Mouse (Mus musculus) kidney, adult 2 months (tissue): ENCODE data around the gene Fdx1. TPM values are rescaled to one million over a fixed set of nuclear protein-coding genes. Genes with fewer than 3 reads are reported as not detected.
A peak's percentile ranks its signal among the peaks of the same experiment; 100 is the strongest.

Source experiments
- DNase-seq: peaks from one replicate; pipeline ENCODE4 v3.0.0; 2021
- H3K27ac ChIP-seq: fragments of 200-500 bp; 2 replicates; pipeline ENCODE4 v1.5.1; 2012; ENCODE audit warnings: low read depth, low read length, control low read depth, inconsistent platforms; ENCODE audit not compliant: insufficient read depth
- H3K27me3 ChIP-seq: fragments of 200-500 bp; replicated peaks from 2 replicates; pipeline ENCODE4 v1.6.1; 2012; ENCODE audit warnings: mild to moderate bottlenecking, moderate library complexity, low read length, inconsistent platforms; ENCODE audit not compliant: control insufficient read depth, insufficient read depth
- H3K36me3 ChIP-seq: fragments of 200-500 bp; 2 replicates; pipeline ENCODE4 v1.6.1; 2012; ENCODE audit warnings: mild to moderate bottlenecking, moderate library complexity, low read length, inconsistent platforms; ENCODE audit not compliant: control insufficient read depth, insufficient read depth
- H3K4me1 ChIP-seq: fragments of 200-500 bp; 2 replicates; pipeline ENCODE4 v1.6.1; 2011; ENCODE audit warnings: low read length; ENCODE audit not compliant: control insufficient read depth, insufficient read depth
- H3K4me3 ChIP-seq: fragments of 200-500 bp; 2 replicates; pipeline ENCODE4 v1.5.1; 2011; ENCODE audit warnings: mild to moderate bottlenecking, low read depth, low read length, control low read depth; ENCODE audit not compliant: insufficient read depth
- CTCF ChIP-seq: fragments of 200-500 bp; conservative IDR thresholded peaks from 2 replicates; pipeline ENCODE4 v1.5.1; 2011; ENCODE audit warnings: low read depth, mild to moderate bottlenecking, control low read depth, low read length, moderate library complexity, mixed read lengths; ENCODE audit not compliant: insufficient read depth, insufficient read length
- POLR2A ChIP-seq: fragments of 200-500 bp; IDR thresholded peaks from one replicate; pipeline ENCODE4 v1.6.1; 2011; ENCODE audit warnings: low read depth, low read length, control low read depth
- WGBS: fragments of 180-500 bp; shearing (Covaris S2); methylation state at CpG from one replicate; pipeline ENCODE4 v1.1.7; 2018; 5-methylcytosine and 5-hydroxymethylcytosine counted together
- polyA plus RNA-seq: library from polyadenylated mRNA; depleted of rRNA; stranded (reverse); fragments of >200 nt; gene quantifications from 2 replicates; pipeline ENCODE4 v1.2.3, GENCODE M21; 2012

Gene Fdx1
- polyA plus RNA-seq, 1 experiment, result 156 TPM

- DNase-seq, result no peak
- no peak overlapping the region for H3K4me3 ChIP-seq
- H3K27ac ChIP-seq, result no peak overlapping the region
- WGBS, result 93% methylated on average over 8 of the region's 8 CpGs
- no peak for TF ChIP-seq CTCF
- no peak for TF ChIP-seq POLR2A
- H3K36me3 ChIP-seq, result no peaks in the 10 kb centered on the region
- no peaks in the 10 kb centered on the region for H3K4me1 ChIP-seq
- no peaks in the 10 kb centered on the region for H3K27me3 ChIP-seq
Observed at GRCm38 (mm10) chr9:51926629-51927028, 36.7 kb downstream of the Fdx1 start.

DNA sequence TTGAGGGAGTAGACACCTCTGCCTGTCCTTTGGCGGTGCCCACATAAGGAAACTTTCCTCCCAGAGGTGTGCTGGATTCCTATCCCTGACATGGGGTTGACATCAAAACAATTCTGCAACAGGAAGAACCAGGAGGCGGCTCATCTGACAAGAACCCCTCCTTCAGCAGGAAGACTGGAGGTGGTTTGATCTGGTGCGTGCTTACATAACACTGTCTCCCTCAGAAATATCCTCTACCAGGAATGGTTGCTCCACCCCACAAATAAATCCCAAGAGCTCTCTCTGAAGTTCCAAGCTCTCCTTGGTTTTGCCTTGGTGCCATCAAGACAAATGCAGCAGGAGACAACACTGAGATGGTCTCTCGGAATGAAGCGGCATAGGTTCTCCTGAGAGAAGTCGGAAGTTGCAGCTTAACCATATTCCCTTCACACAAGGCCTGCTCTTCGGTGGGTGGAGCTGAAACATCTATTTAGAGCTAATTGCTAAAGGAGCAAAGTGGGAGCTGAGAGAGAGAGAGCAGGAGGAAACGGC, 38.7 kb downstream of the Fdx1 start:
- H3K27me3 ChIP-seq, result no peaks in the 10 kb centered on the region
- H3K4me3 ChIP-seq, result no peak overlapping the region
- WGBS, result 74% methylated on average over 8 of the region's 8 CpGs
- no peak overlapping the region for H3K27ac ChIP-seq
- TF ChIP-seq POLR2A, result no peak
- H3K4me1 ChIP-seq, result no peaks in the 10 kb centered on the region
- no peaks in the 10 kb centered on the region for H3K36me3 ChIP-seq
- no peak for DNase-seq

- TF ChIP-seq CTCF, result no peak
- TF ChIP-seq POLR2A, result no peak
Observed at GRCm38 (mm10) chr9:51922756-51923155, 40.6 kb downstream of the Fdx1 start.

DNA sequence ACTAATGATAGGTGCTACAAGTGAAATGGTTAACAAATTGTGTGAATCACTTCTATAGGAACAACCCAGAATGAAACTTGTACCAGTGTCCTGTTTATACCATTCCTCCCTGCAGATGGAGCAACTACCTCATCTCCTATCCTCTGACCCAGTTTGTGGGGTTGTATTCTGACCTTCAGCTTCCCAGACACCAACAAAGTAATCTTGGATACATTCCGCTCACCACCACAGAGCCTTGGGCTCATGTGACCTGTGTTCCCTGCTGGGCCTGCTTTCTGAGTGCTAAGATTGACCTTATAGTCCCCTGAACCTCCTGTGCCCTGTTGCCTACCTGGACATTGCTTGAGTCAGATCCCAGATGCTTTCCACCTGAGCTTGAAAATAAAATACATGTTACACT, 47.8 kb downstream of the Fdx1 start:
- H3K27me3 ChIP-seq, result no peaks in the 10 kb centered on the region

More at GRCm38 (mm10) chr9:51922756-51923155, 40.6 kb downstream of the Fdx1 start:
- H3K4me3 ChIP-seq, result no peak overlapping the region
- no peaks in the 10 kb centered on the region for H3K4me1 ChIP-seq
- DNase-seq, result no peak
- 80% methylated on average over 2 of the region's 2 CpGs for WGBS
- no peaks in the 10 kb centered on the region for H3K27me3 ChIP-seq
- H3K27ac ChIP-seq, result no peak overlapping the region
- H3K36me3 ChIP-seq, result no peaks in the 10 kb centered on the region

DNA sequence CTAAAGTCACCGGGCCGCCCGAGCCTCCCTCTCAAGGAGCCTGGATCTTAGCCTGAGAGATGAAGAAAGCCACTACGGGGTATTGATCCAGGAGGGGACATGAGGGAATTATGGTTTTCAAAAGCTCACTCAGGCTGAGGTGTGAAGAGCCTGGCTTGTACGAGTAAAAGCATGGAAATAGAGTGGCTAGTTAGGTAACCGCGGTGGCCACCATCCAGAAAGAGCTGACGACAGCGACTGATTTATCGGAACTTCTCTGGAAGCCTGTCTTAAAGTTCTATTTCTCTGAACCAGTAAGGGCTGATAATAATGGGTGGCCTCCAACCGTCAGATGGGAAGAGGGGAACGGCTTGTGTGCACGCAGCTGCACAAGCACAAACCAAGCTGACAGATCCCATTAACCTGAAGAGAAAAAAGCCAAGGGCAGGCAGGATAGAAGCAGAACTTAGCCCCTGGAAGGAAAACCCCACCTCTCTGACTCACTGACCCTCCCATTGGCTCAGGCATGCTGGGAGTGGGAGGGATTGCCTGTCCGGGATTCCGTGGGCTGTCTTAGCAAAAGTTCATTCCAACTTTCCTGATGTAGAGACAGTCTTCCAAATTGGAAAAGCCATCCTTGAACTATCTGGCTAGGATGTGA, 48.8 kb downstream of the Fdx1 start:
- H3K4me1 ChIP-seq, result no peaks in the 10 kb centered on the region
- WGBS, result 75% methylated on average over 15 of the region's 15 CpGs
- DNase-seq, result no peak

More for the DNA sequence above, 47.8 kb downstream of the Fdx1 start:
- Histone ChIP-seq H3K4me1 (no peaks in the 10 kb centered on the region), H3K4me3 (no peak overlapping the region), H3K36me3 (no peaks in the 10 kb centered on the region), H3K27ac (no peak overlapping the region)
- no peak for DNase-seq
- TF ChIP-seq POLR2A (no peak), CTCF (no peak)
- 60% methylated on average over 1 of the region's 1 CpGs for WGBS

GRCm38 (mm10) chr9:51908838-51909237, 54.5 kb downstream of the Fdx1 start:
- TF ChIP-seq CTCF (peak; percentile 63), POLR2A (no peak)
- WGBS, result 5% methylated on average over 2 of the region's 2 CpGs
- no peaks in the 10 kb centered on the region for H3K36me3 ChIP-seq

More for the DNA sequence above, 48.8 kb downstream of the Fdx1 start:
- H3K36me3 ChIP-seq, result no peaks in the 10 kb centered on the region
- TF ChIP-seq CTCF (no peak), POLR2A (no peak)
- no peak overlapping the region for H3K4me3 ChIP-seq
- H3K27ac ChIP-seq, result no peak overlapping the region
- no peaks in the 10 kb centered on the region for H3K27me3 ChIP-seq

DNA sequence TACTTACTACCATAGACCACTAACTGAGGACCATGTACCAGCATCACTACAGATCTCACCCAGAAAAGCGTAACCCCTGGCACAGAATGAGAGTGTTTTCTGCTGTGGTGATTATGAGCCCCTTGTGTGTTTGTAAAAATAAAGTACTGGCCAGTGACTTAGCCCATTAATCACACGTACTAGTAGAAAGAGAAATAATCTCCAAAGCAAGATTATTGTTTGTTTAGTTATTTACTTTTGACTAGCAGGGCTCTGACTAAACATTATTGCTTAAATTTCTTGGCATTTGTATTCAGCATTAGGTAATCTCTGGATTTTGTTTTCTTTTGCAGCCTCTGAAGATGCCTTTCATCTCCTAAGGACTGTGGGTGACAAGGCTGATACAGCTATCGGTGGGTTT, 55.1 kb downstream of the Fdx1 start:
- DNase-seq, result no peak
- H3K27ac ChIP-seq, result no peak overlapping the region
- H3K27me3 ChIP-seq, result no peaks in the 10 kb centered on the region
- no peak overlapping the region for H3K4me3 ChIP-seq
- H3K36me3 ChIP-seq, result no peaks in the 10 kb centered on the region
- no peaks in the 10 kb centered on the region for H3K4me1 ChIP-seq
- TF ChIP-seq CTCF (no peak), POLR2A (no peak)
- WGBS, result 77% methylated on average over 3 of the region's 3 CpGs

More at GRCm38 (mm10) chr9:51908838-51909237, 54.5 kb downstream of the Fdx1 start:
- peak; percentile 65 for DNase-seq
- Histone ChIP-seq H3K27ac (no peak overlapping the region), H3K27me3 (no peaks in the 10 kb centered on the region), H3K4me1 (no peaks in the 10 kb centered on the region), H3K4me3 (no peak overlapping the region)
